Mouse (Mus musculus): Measurements from ENCODE around the gene Gm21739. TPM values are rescaled to one million over a fixed set of nuclear protein-coding genes. Genes with fewer than 3 reads are reported as not detected.
"Not testable (repeated sequence)": the region's sequence is repeated elsewhere in the genome, so short reads cannot be mapped to it uniquely, and the experiment has no call there.

Gm21739 gene
- polyA plus RNA-seq (2016; fragmentation: Nextera tagmentation; extraction: Ambion mirVana): not detected in 2 replicates

- H3K9me3 ChIP-seq (replicated peaks); H3K4me1 ChIP-seq; DNase-seq (ENCODE audit: low spot score); H3K27me3 ChIP-seq (ENCODE audit: low read depth, poor library complexity, severe bottlenecking); H3K27ac ChIP-seq (replicated peaks); H3K36me3 ChIP-seq; H3K4me3 ChIP-seq: not testable (repeated sequence)
- no CpG with 5 or more reads among the region's 6 CpGs for WGBS
These were observed at the start of gene Gm21739 for GRCm38 (mm10) chrY:44264344-44264743. Gene Gm21739, minus strand, starts transcription at chrY:44264444.

Data from midbrain, embryonic 10.5 days (tissue).